21 mouse cellular contexts compared by ENCODE assay signal in genomic region chr17:67138981-67139380, GRCm38 (mm10).
DNase-seq lines count a peak whose midpoint lies in the region; ATAC-seq lines count a peak whose summit lies in the region.
"Had no signal": no experiment of that assay in that cellular context is flagged by ENCODE, and none has a peak within 500 bp of the region (broad histone marks: within the 10 kb centered on the region; RNA-seq: fewer than 3 reads in every experiment).

No protein-coding gene starts in this region.

- DNase-seq in heart, embryonic 10.5 days (ENCODE audit: low spot score) = peak; percentile 56
- no peak for DNase-seq in heart, adult 9 months (ENCODE audit: low spot score in 2 of 2)
- DNase-seq in midbrain, embryonic 11.5 days (ENCODE audit: low spot score, missing footprints) = peak; percentile 21
- no peak for DNase-seq in midbrain, embryonic 14.5 days
- peak; percentile 57 for DNase-seq in R1 (ENCODE audit: low read depth, low spot score)
- DNase-seq in ovary, postnatal 10 days (ENCODE audit: low spot score) = no peak
- no peak for DNase-seq in right cerebral cortex, postnatal 36 days (ENCODE audit: low spot score in 2 of 2)
- DNase-seq: adrenal gland, adult 2 months; adrenal gland, postnatal 10 days; adrenal gland, postnatal 25 days; cerebellum, adult 11-12 months; cerebellum, adult 2 months; cerebellum, adult 9-10 months; cerebellum, postnatal 10 days; cerebellum, postnatal 25 days; forebrain, postnatal 0 days had no signal

- H3K27me3 ChIP-seq in heart, embryonic 10.5 days (ENCODE audit: insufficient read depth, poor library complexity, severe bottlenecking) = no peaks in the 10 kb centered on the region
- H3K27me3 ChIP-seq in midbrain, embryonic 11.5 days (ENCODE audit: control insufficient read depth, insufficient read depth, low read length) = no peaks in the 10 kb centered on the region
- H3K27me3 ChIP-seq in midbrain, embryonic 14.5 days (ENCODE audit: control insufficient read depth, insufficient read depth, low read length) = no peaks in the 10 kb centered on the region
- H3K27me3 ChIP-seq: embryonic facial prominence, embryonic 12.5 days; forebrain, embryonic 13.5 days; Patski had no signal

- ATAC-seq in midbrain, embryonic 11.5 days (ENCODE audit: low FRiP score) = no peak
- no peak for ATAC-seq in midbrain, embryonic 14.5 days (ENCODE audit: low FRiP score, low TSS enrichment)
- ATAC-seq: forebrain, embryonic 13.5 days; forebrain, embryonic 15.5 days; forebrain, postnatal 0 days; Patski had no signal

- no peak overlapping the region for H3K27ac ChIP-seq in heart, embryonic 10.5 days
- H3K27ac ChIP-seq in midbrain, embryonic 11.5 days (ENCODE audit: low read depth, low read length) = no peak overlapping the region
- H3K27ac ChIP-seq in midbrain, embryonic 14.5 days (replicated peaks; ENCODE audit: low read depth, low read length) = no peak overlapping the region
- H3K27ac ChIP-seq: embryonic facial prominence, embryonic 10.5 days; embryonic facial prominence, embryonic 12.5 days; forebrain, embryonic 13.5 days; forebrain, embryonic 15.5 days had no signal

- H3K36me3 ChIP-seq in heart, embryonic 10.5 days = no peaks in the 10 kb centered on the region
- H3K36me3 ChIP-seq in midbrain, embryonic 11.5 days (ENCODE audit: control insufficient read depth, insufficient read depth, low read length) = no peaks in the 10 kb centered on the region
- no peaks in the 10 kb centered on the region for H3K36me3 ChIP-seq in midbrain, embryonic 14.5 days (ENCODE audit: control insufficient read depth, insufficient read depth, low read length)
- H3K36me3 ChIP-seq: embryonic facial prominence, embryonic 10.5 days; embryonic facial prominence, embryonic 12.5 days; forebrain, embryonic 15.5 days had no signal

- no peak overlapping the region for H3K4me3 ChIP-seq in heart, embryonic 10.5 days
- no peak overlapping the region for H3K4me3 ChIP-seq in midbrain, embryonic 11.5 days (ENCODE audit: low read depth, low read length)
- H3K4me3 ChIP-seq in midbrain, embryonic 14.5 days (replicated peaks; ENCODE audit: low read depth, low read length) = no peak overlapping the region
- H3K4me3 ChIP-seq: embryonic facial prominence, embryonic 10.5 days; embryonic facial prominence, embryonic 12.5 days; forebrain, embryonic 13.5 days; forebrain, embryonic 15.5 days had no signal

- peaks cover 25% of the 10 kb centered on the region for H3K4me1 ChIP-seq in heart, embryonic 10.5 days
- no peaks in the 10 kb centered on the region for H3K4me1 ChIP-seq in midbrain, embryonic 11.5 days (ENCODE audit: control insufficient read depth, insufficient read depth, low read length)
- H3K4me1 ChIP-seq in midbrain, embryonic 14.5 days (ENCODE audit: control insufficient read depth, insufficient read depth, low read length) = no peaks in the 10 kb centered on the region
- H3K4me1 ChIP-seq: embryonic facial prominence, embryonic 12.5 days; forebrain, embryonic 13.5 days; forebrain, embryonic 15.5 days had no signal

- WGBS in heart, embryonic 10.5 days = 76% methylated on average over 12 of the region's 12 CpGs
- WGBS in midbrain, embryonic 11.5 days = 84% methylated on average over 12 of the region's 12 CpGs
- WGBS in midbrain, embryonic 14.5 days = 79% methylated on average over 12 of the region's 12 CpGs

- no peak overlapping the region for H3K4me2 ChIP-seq in midbrain, embryonic 11.5 days
- H3K4me2 ChIP-seq in midbrain, embryonic 14.5 days (ENCODE audit: low read length) = no peak overlapping the region
- H3K4me2 ChIP-seq: embryonic facial prominence, embryonic 12.5 days; forebrain, embryonic 13.5 days; forebrain, embryonic 15.5 days had no signal

- H3K9me3 ChIP-seq in heart, embryonic 10.5 days = no peaks in the 10 kb centered on the region
- no peaks in the 10 kb centered on the region for H3K9me3 ChIP-seq in midbrain, embryonic 11.5 days (ENCODE audit: control insufficient read depth, low read length)
- no peaks in the 10 kb centered on the region for H3K9me3 ChIP-seq in midbrain, embryonic 14.5 days (ENCODE audit: control insufficient read depth, low read length)
- H3K9me3 ChIP-seq: embryonic facial prominence, embryonic 10.5 days; embryonic facial prominence, embryonic 12.5 days; forebrain, embryonic 13.5 days; forebrain, embryonic 15.5 days had no signal

- H3K9ac ChIP-seq in midbrain, embryonic 11.5 days (ENCODE audit: low read length) = no peak overlapping the region
- no peak overlapping the region for H3K9ac ChIP-seq in midbrain, embryonic 14.5 days (replicated peaks; ENCODE audit: low read length)
- H3K9ac ChIP-seq: embryonic facial prominence, embryonic 12.5 days; forebrain, embryonic 13.5 days; forebrain, embryonic 15.5 days; forebrain, postnatal 0 days had no signal

Comparison
In these comparisons a context has a peak if more than half of its experiments do, and no peak if none do; other contexts are left out.
1. DNase-seq: peak in heart, embryonic 10.5 days (single experiment), midbrain, embryonic 11.5 days (single experiment) and R1 (single experiment); none in heart, adult 9 months (0 of 2), midbrain, embryonic 14.5 days (single experiment), ovary, postnatal 10 days (single experiment) and right cerebral cortex, postnatal 36 days (0 of 2).